Mouse (Mus musculus) urinary bladder, postnatal 4 days (tissue): ENCODE measurements around the gene Pfkfb1.

Experiments
- DNase-seq, 2 experiments: peaks; one replicate each; pipeline ENCODE4 v3.0.0; 2021 to 2022; ENCODE audit warnings: low spot score in 2 of 2

Pfkfb1 gene

DNA sequence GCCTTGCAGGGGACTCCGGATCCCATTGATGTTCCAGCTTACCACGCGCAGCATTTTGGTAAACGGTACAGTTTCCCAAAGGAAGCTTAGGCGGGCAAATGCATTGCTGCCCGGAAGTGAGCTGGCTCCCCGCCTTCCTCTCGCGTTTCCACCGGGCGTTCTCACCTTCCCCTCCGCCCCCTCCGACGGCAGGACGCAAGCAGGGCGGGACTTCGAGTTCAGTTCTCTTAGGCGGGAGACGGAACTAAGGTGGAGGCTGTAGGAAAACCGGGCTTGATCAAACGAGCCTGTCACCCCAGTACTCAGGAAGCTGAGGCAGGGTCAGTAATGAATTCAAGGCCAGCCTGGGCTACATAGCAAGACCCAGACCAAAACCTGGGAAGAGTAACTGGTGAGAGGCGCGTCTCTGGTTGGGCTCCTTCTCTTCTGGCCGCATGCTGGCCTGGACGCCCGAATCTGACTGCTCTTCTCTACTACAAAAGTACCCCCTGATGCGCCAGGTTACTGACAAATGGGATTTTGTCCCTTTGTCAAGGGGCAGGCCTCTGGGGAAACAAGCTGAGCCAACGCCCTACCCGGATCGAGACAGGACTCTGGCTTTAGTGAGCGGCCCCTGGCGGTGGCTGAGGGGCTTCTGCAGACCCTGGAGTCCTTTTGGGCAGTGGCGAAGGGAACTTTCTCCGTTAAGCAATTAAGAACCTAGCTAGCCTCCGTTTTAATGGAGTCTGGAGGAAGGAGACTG lies at the start of gene Pfkfb1:
TSS of gene Pfkfb1 (plus strand) at position 207 of the 742 bp plus-strand sequence.
- peak; percentile 63 to 80 for DNase-seq

DNA sequence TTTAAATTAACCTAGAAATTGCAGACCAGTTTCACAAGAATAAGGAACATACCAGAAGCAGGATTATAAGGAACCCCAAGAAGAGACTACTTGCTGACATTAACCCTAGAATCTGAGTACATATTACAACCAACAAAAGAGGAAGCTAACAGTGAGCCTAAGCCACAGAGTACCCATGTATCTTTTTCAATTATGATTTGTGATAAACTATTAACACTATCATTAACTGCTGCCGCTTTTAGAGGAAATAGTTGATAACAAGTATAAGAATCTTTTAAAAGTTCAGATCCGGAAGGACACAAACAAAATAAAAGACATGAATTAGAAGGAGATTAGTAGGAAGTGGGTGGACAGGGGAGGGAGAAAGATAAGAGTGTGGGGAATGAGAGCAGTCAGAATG lies 47.9 kb upstream of the Pfkfb1 start:
- no peak for DNase-seq

DNA sequence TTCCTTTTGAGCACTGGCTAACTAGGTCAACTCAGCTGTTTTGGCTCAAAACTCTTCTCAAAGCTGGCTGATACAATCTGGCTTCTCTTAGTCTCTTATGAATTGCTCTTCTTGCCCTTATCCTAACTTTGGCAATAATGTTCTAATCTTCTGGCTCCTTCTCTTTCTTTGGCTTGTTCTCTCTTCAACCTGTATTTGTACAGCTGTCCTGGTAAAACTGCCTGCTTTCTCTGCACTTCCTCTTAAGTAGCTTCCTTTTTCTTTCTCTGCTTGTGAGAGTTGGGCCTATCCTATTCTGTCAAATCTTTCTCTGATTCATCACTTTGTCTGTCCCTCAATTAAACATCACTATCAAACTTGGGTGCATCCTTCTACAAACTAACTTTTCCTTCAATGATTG lies 46.3 kb upstream of the Pfkfb1 start:
- DNase-seq = no peak

DNA sequence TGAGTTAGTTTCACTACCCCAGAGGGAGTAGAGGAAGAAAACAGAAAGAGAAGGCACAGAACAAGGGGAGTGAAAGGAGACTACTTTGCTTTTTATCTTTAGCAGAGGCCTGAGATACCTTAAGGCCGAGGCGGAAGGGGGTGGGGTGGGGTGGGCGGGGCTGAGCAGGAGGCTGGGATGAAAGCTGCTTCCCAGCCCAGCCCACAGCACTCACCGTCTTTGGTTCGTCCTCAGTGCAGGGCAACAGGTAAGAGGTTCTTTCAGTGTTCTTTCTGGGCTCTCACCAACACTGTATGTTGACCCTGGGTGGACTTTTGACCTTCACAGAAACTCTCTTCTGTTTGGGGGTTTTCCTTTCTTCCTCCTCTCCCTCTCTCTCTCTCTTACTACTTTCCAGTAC lies 40.8 kb upstream of the Pfkfb1 start, which contains the start of gene Alas2:
TSS of gene Alas2 (plus strand) at position 137 of the 400 bp plus-strand sequence.
- no peak for DNase-seq

GRCm38 (mm10) chrX:150549639-150550038 lies 38.4 kb upstream of the Pfkfb1 start:
- no peak for DNase-seq

GRCm38 (mm10) chrX:150551986-150552385 lies 36.0 kb upstream of the Pfkfb1 start:
- no peak for DNase-seq

- no peak for DNase-seq
Observed at GRCm38 (mm10) chrX:150554032-150554431, 34.0 kb upstream of the Pfkfb1 start.

DNA sequence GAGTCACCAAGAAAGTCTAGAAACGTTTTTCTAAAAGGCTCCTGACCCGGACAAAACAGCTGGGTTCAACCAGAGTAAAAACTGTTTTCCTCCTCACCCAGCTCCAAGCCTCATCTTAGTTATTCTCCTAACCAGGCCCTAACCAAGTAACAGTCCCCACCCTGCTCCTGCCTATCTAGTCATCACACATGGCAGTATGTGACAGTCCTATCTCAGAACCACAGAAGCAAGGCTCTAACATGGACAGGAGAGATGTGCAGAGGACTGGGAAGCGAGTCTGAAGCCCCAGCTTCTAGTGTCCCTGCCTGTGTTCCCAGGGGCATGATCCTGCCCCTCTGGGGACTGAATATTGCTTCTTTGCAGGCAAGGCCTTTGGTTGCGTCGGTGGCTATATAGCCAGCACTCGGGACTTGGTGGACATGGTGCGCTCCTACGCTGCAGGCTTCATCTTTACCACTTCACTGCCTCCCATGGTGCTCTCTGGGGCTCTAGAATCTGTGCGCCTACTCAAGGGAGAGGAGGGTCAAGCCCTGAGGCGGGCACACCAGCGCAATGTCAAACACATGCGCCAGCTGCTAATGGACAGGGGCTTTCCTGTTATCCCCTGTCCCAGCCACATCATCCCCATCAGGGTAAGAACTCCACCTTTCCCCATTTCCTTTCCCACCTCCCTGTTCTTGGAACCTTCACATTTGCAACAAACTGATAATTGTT lies 23.2 kb upstream of the Pfkfb1 start:
- no peak for DNase-seq

DNA sequence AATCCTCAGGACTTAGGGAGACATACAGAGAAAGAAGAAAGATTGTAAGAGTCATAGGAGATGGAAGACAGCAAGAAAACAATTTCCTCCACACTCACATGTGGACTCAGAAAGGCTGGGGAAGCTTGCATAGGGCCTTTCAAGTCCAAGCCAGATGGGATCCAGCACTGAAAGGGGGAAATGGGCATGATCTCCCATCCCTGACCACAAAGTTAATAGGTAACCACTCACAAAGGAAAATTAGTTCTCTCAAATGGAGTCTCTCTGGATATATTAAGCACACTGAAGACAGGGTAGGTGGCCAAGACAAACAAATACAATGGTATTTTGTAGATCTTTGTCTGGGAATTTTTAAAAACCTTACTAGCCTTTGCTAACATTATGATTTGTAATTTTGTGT lies 6.1 kb upstream of the Pfkfb1 start:
- DNase-seq = no peak

GRCm38 (mm10) chrX:150585116-150585515 lies 2.9 kb upstream of the Pfkfb1 start:
- DNase-seq = no peak

DNA sequence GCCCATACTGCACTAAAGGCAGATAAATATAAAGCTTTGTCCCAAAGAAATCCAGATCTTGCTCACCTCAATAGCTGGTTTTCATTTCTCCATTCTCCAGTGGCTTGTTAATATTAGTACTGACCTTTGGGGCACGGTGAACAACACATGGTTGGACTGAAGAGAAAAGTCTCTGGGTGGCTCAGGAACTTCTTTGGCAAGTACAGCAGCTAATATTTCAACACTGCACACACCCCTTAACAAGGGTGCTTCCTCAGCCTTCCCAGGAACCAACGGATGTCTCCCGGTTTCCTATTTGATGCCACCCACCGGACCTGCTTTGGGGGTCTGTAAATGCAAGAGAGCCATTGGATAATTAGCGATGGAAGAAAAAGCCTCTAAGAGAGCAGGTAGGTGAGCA lies 1.7 kb downstream of the Pfkfb1 start, which contains the start of gene Apex2:
TSS of gene Apex2 (minus strand) at position 173 of the 400 bp plus-strand sequence.
- no peak for DNase-seq

DNA sequence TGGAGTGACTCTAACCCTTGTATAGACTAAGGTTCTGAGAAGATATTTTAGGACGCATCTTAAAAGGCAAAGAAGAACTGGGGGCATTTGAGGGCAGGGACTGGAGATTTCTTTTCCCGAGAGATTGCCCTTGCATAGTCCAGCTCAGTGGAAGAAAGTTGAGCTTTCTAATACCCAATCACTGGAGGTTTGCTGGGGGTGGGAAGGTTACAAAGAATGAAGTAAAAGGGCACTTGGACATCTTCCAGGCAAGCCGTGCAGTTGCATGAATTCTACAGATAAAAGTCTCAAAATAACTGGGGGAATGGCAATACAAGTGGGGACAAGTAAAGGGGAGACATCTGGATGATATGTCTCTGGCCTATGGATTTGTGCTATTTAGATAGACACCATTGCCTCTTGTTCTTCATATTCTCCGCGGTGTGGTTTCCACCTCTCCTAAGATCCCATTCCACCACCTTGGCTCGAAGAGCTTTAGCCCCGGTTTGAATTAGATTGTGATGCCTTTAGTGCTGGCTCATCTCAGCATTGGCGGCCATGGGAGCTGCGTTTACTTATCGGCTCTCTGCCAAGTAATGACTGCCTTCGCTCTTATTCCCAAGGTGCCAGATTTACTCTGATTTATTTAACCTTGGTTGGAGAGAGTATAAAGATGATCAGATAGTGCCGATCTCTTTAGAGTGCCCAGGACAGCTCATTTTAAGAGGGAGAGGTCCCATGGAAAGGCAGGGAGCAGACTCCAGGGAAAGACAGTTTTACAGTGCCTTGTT lies 5.4 kb downstream of the Pfkfb1 start:
- DNase-seq = no peak

GRCm38 (mm10) chrX:150594176-150594575 lies 6.1 kb downstream of the Pfkfb1 start:
- DNase-seq = no peak

- DNase-seq = no peak
Observed at GRCm38 (mm10) chrX:150595016-150595760, 7.2 kb downstream of the Pfkfb1 start.

DNA sequence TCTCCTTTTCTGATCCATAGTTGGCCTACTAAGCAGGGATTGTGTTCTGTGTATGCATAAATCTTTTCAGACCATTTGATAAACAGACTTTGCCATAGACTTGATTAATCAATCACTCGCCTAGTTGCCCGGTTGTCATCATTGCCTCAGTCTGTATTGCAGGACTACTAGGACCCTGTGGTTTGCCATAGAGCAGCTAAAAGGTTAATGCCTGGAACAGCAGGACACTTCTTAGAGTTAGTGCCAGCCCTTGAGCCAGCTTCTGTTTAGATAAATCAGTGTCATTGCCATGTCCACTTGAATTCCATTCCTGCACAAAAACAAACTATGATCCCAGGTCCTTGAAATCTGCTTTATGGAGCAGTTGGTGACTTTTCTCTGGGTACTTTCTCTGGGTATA lies 10.9 kb downstream of the Pfkfb1 start:
- no peak for DNase-seq

- no peak for DNase-seq
Observed at GRCm38 (mm10) chrX:150636421-150636820, 48.4 kb downstream of the Pfkfb1 start.

DNA sequence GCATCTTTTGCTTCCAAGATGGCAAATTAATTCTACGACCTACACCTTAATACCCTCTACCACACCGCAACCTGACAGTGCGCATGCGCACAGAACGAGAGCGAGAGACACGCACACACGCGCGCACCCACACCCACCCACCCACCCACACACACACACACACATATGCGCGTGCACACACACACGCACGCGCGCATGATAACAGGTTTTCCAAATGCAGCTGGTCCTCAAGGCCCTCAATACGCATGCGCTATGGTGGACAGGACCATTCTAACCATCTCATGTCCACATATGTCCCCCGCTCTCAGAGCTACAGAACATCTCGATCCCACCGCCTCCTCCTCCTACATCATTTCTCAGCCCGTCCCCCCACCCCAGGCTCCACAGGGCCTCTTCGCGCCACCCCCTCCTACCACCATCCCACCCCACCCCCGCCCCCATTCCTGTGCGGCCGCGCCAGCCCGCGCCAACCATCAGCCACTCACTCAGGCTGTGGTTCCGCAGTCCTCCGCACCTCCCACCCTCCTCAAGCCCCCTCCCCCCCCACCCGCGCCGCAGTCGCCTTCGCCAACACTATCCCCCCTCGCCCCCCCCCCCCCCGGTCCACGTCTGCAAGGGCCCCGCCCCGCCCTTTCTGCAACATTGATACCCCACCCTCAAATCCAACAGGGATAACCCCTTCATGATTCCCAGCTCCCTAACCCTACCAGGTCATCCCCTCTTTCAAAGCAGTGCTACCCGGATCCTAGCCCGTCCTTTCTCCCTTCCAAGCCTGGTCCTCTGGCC lies 68.3 kb downstream of the Pfkfb1 start:
- DNase-seq = no peak

DNA sequence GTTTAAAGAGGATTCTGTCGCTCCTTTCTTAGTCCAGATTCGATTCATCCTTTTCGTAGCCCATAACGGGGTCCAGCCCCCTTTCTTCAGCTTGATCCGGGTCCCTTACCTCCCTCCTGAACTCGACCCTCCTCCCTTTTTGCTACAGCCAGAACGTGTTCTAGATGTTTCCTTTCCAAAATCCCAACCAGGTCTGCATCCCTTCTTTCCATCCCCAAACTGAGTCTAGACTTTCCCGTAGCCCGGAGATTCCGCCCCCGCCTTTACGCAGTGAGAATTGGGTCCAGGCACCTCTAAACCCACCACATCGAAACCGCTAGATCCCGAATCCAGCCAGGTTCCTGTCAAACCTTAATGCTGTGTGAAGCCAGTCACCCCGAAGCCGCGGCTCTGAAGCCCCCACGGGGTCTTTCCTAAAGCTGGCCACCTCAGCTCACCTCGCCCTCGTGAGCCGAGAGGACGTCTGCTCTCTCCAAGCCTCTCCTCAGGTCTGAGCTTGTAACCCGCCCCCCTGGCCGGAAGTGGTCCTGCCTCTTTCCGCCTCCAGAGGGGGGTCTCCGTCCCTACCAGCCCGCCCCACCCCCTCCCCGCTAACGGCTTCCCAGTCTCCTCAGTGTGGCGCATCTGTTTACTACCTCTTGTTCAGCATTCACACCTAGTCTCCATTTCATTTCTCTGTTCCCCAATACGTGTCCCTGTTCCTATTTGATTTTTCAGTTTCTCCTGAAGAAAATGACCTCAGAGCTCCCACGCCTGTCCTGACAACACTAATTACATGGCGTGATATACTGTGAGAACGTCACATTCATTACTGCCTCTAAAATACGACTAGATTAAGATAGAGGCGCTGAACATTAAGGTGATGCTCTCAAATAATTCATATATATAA lies 69.1 kb downstream of the Pfkfb1 start, which contains the start of gene Tro:
TSS of gene Tro (minus strand) at position 676 of the 889 bp plus-strand sequence.
- peak in 1 of 2 experiments; percentile 20 for DNase-seq

DNA sequence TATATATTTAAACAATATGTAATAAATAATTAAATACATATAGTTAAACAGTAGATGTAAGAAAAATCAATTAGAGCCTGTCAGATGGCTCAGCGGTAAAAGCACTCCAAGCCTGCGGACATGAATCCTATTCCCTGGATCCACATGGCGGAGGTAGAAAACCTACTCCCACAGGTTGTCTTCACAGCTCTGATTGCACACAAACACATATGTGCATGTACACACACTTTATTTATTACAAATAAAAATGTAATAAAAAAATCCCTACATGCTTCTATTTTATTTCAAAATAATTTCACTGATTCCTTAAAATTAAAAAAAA lies 69.7 kb downstream of the Pfkfb1 start:
- DNase-seq = no peak

- no peak for DNase-seq
Observed at GRCm38 (mm10) chrX:150662809-150663208, 74.8 kb downstream of the Pfkfb1 start.
